Mouse (Mus musculus) heart, postnatal 0 days (tissue): Measurements from ENCODE around the gene Supt4a. TPM values are rescaled to one million over a fixed set of nuclear protein-coding genes. Genes with fewer than 3 reads are reported as not detected.

Source experiments
- ATAC-seq: fragments of 200-750 bp; cut with Nextera tagmentation; 2 replicates; pipeline ENCODE4 v1.8.0; 2017; ENCODE audit warnings: low read depth, moderate number of reproducible peaks, moderate library complexity; ENCODE audit not compliant: insufficient read depth
- DNase-seq: peaks from one replicate; pipeline ENCODE4 v3.0.0-alpha.2; 2016; ENCODE audit warnings: low spot score
- H3K27ac ChIP-seq: fragments of 300-500 bp; sonication (generic); 2 replicates; pipeline ENCODE4 v1.5.1; 2014; ENCODE audit warnings: low read depth, mild to moderate bottlenecking
- H3K27me3 ChIP-seq: fragments of 300-500 bp; sonication (generic); 2 replicates; pipeline ENCODE4 v1.6.1; 2014; ENCODE audit warnings: low read length, mixed read lengths; ENCODE audit not compliant: control insufficient read depth, insufficient read depth
- H3K36me3 ChIP-seq: fragments of 300-500 bp; sonication (generic); replicated peaks from 2 replicates; pipeline ENCODE4 v1.6.1; 2014; ENCODE audit warnings: low read length, mixed read lengths; ENCODE audit not compliant: control insufficient read depth, insufficient read depth
- H3K4me1 ChIP-seq: fragments of 300-500 bp; sonication (generic); 2 replicates; pipeline ENCODE4 v1.6.1; 2014; ENCODE audit warnings: antibody characterized with exemption; ENCODE audit not compliant: control insufficient read depth, insufficient read depth
- H3K4me2 ChIP-seq: fragments of 300-500 bp; sonication (generic); 2 replicates; pipeline ENCODE4 v1.6.1; 2014; ENCODE audit warnings: low read depth, mild to moderate bottlenecking, low read length, moderate library complexity
- H3K4me3 ChIP-seq: fragments of 300-500 bp; sonication (generic); 2 replicates; pipeline ENCODE4 v1.5.1; 2014; ENCODE audit warnings: low read depth, low read length
- H3K9ac ChIP-seq: fragments of 300-500 bp; sonication (generic); replicated peaks from 2 replicates; pipeline ENCODE4 v1.6.1; 2014; ENCODE audit warnings: low read depth, low read length, mixed read lengths
- H3K9me3 ChIP-seq: fragments of 300-500 bp; sonication (generic); replicated peaks from 2 replicates; pipeline ENCODE4 v1.6.1; 2016; ENCODE audit warnings: low read length; ENCODE audit not compliant: control insufficient read depth
- CTCF ChIP-seq: IDR thresholded peaks from 2 replicates; pipeline ENCODE4 v1.5.1; 2016; ENCODE audit warnings: antibody characterized with exemption, control low read depth, low read depth
- EP300 ChIP-seq: IDR thresholded peaks from 2 replicates; pipeline ENCODE4 v1.6.1; 2016; ENCODE audit warnings: antibody characterized with exemption, low read depth
- WGBS: fragments of 180-500 bp; shearing (Covaris S2); extraction: QIAGEN DNeasy Blood & Tissue Kit; methylation state at CpG from one replicate; pipeline ENCODE4 v1.1.7; 2014; 5-methylcytosine and 5-hydroxymethylcytosine counted together
- polyA plus RNA-seq: library from polyadenylated mRNA; unstranded; fragments of >200 nt; fragmentation: Nextera tagmentation; extraction: Ambion mirVana; gene quantifications from 2 replicates; pipeline ENCODE4 v1.2.1, GENCODE M21; 2015
- total RNA-seq: library from RNA; depleted of rRNA; stranded (reverse); fragments of >200 nt; gene quantifications from 2 replicates; pipeline ENCODE4 v1.2.3, GENCODE M21; 2014; ENCODE audit warnings: low replicate concordance

Supt4a gene
- total and polyA plus RNA-seq, 2 experiments from 2014 or later: 50.3 to 101 TPM

GRCm38 (mm10) chr11:87760301-87761081 lies 23.1 kb downstream of the Supt4a start, which contains the start of gene Tspoap1:
Gene Tspoap1, plus strand, starts transcription at chr11:87760541.
- TF ChIP-seq CTCF (no peak), EP300 (no peak)
- WGBS: 10% methylated on average over 23 of the region's 23 CpGs
- no peaks in the 10 kb centered on the region for H3K9me3 ChIP-seq
- H3K27me3 ChIP-seq: peaks cover 61% of the 10 kb centered on the region
- no peak within 1 kb of the TSS for H3K9ac ChIP-seq
- H3K36me3 ChIP-seq: no peaks in the 10 kb centered on the region
- no peak for ATAC-seq
- no peak within 1 kb of the TSS for H3K4me3 ChIP-seq
- no peak within 1 kb of the TSS for H3K4me2 ChIP-seq
- H3K4me1 ChIP-seq: no peaks in the 10 kb centered on the region
- H3K27ac ChIP-seq: no peak within 1 kb of the TSS
- no peak for DNase-seq

- no peaks in the 10 kb centered on the region for H3K4me1 ChIP-seq
- DNase-seq (no peak), ATAC-seq (no peak)
- no peak overlapping the region for H3K27ac ChIP-seq
- 61% methylated on average over 11 of the region's 11 CpGs for WGBS
- no peaks in the 10 kb centered on the region for H3K9me3 ChIP-seq
- H3K9ac ChIP-seq: no peak overlapping the region
- H3K4me2 ChIP-seq: no peak overlapping the region
- peaks cover 69% of the 10 kb centered on the region for H3K27me3 ChIP-seq
- no peak for TF ChIP-seq CTCF
- TF ChIP-seq EP300: no peak
- no peaks in the 10 kb centered on the region for H3K36me3 ChIP-seq
- no peak overlapping the region for H3K4me3 ChIP-seq
Observed at GRCm38 (mm10) chr11:87761181-87761721, 23.9 kb downstream of the Supt4a start.

- no peaks in the 10 kb centered on the region for H3K36me3 ChIP-seq
- H3K27ac ChIP-seq: no peak overlapping the region
- peaks cover 77% of the 10 kb centered on the region for H3K27me3 ChIP-seq
- no peak overlapping the region for H3K4me3 ChIP-seq
- ATAC-seq: no peak
- H3K9ac ChIP-seq: no peak overlapping the region
- no peak overlapping the region for H3K4me2 ChIP-seq
- DNase-seq: no peak
- 65% methylated on average over 14 of the region's 14 CpGs for WGBS
- no peaks in the 10 kb centered on the region for H3K4me1 ChIP-seq
- H3K9me3 ChIP-seq: no peaks in the 10 kb centered on the region
- TF ChIP-seq CTCF: no peak
- TF ChIP-seq EP300: no peak
Observed at GRCm38 (mm10) chr11:87761806-87762701, 24.7 kb downstream of the Supt4a start.

DNA sequence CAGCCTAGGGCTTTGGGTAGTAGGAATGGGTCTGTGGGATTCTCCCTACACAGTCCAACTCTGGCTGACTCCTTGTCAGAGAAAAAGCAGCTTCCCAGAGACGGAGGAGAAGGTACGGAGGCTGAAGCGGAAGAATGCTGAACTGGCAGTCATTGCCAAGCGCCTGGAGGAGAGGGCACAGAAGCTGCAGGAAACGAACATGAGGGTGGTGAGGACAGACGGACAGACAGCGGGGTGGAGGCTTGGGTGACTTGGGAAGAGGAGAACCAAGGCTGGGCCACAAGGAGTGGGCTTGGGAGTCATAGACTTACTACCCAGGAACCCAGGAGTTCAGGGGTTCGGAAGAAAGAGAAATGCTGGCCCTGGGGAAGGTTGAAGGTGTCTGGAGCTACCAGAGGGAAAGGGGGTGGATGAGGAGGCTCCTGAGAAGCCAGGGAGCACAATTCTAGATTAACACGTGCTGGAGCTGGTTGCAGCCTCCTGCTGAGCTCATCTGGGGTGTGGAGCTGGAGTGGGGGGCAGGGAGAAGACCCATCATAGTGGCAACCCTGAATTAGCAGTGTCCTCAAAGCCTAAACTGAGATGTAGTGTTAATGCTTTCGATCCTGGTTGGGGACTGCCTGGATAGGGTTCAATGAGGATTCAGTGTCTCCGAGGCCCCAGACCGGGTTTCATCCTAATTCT lies 25.5 kb downstream of the Supt4a start:
- H3K4me2 ChIP-seq: no peak overlapping the region
- 34% methylated on average over 12 of the region's 12 CpGs for WGBS
- DNase-seq (no peak), ATAC-seq (no peak)
- TF ChIP-seq CTCF (no peak), EP300 (no peak)
- H3K4me1 ChIP-seq: no peaks in the 10 kb centered on the region
- H3K4me3 ChIP-seq: no peak overlapping the region
- H3K9me3 ChIP-seq: no peaks in the 10 kb centered on the region
- H3K36me3 ChIP-seq: no peaks in the 10 kb centered on the region
- H3K9ac ChIP-seq: no peak overlapping the region
- peaks cover 80% of the 10 kb centered on the region for H3K27me3 ChIP-seq
- no peak overlapping the region for H3K27ac ChIP-seq

GRCm38 (mm10) chr11:87763511-87763987 lies 26.2 kb downstream of the Supt4a start:
- H3K4me1 ChIP-seq: no peaks in the 10 kb centered on the region
- peaks cover 80% of the 10 kb centered on the region for H3K27me3 ChIP-seq
- DNase-seq (no peak), ATAC-seq (no peak)
- H3K9me3 ChIP-seq: no peaks in the 10 kb centered on the region
- H3K27ac ChIP-seq: no peak overlapping the region
- H3K4me3 ChIP-seq: peak overlapping the region; percentile 40
- peak overlapping the region; percentile 64 for H3K4me2 ChIP-seq
- TF ChIP-seq EP300: no peak
- TF ChIP-seq CTCF: no peak
- 5% methylated on average over 17 of the region's 17 CpGs for WGBS
- no peak overlapping the region for H3K9ac ChIP-seq
- H3K36me3 ChIP-seq: no peaks in the 10 kb centered on the region
